Mouse (Mus musculus): ENCODE results near the gene Tnrc6c. TPM values are rescaled to one million over a fixed set of nuclear protein-coding genes. Genes with fewer than 3 reads are reported as not detected.
A peak's percentile ranks its signal among the peaks of the same experiment; 100 is the strongest.

The Tnrc6c gene
- total RNA-seq, 2 experiments from 2014 or later, result 18.0 to 32.2 TPM

- ATAC-seq (replicated peaks; ENCODE audit: low FRiP score, low TSS enrichment, poor library complexity, severe bottlenecking), result no peak
Measured at GRCm38 (mm10) chr11:117801650-117802049, 147.6 kb downstream of the Tnrc6c start.

GRCm38 (mm10) chr11:117803166-117803688, 149.1 kb downstream of the Tnrc6c start:
- ATAC-seq (replicated peaks; ENCODE audit: low FRiP score, low TSS enrichment, poor library complexity, severe bottlenecking), result no peak

- no peak for ATAC-seq (replicated peaks; ENCODE audit: low FRiP score, low TSS enrichment, poor library complexity, severe bottlenecking)
Measured at GRCm38 (mm10) chr11:117806781-117807180, 152.7 kb downstream of the Tnrc6c start.

- ATAC-seq (replicated peaks; ENCODE audit: low FRiP score, low TSS enrichment, poor library complexity, severe bottlenecking), result peak; percentile 42; the same call in 1 of the 2 replicates
Measured at GRCm38 (mm10) chr11:117809407-117810311, 155.6 kb downstream of the Tnrc6c start, which contains the start of the genes Gm20708 and Syngr2. Gene Gm20708 (plus strand): TSS chr11:117809668. Gene Syngr2 (plus strand): TSS chr11:117809668.

- ATAC-seq (replicated peaks; ENCODE audit: low FRiP score, low TSS enrichment, poor library complexity, severe bottlenecking), result peak; percentile 79
Measured at GRCm38 (mm10) chr11:117810401-117811046, 156.4 kb downstream of the Tnrc6c start.

Other genes with a start within 250 kb of the Tnrc6c start
- not detected in 2 replicates for gene Gm11733, start 169.9 kb upstream of the Tnrc6c start, total RNA-seq (2014; fragmentation: Nextera tagmentation)
- not detected in 2 replicates for gene Gm11733, start 169.9 kb upstream of the Tnrc6c start, total RNA-seq (2017)
- 16.2 and 38.2 TPM in 2 replicates for gene Tmc8, start 127.8 kb downstream of the Tnrc6c start, total RNA-seq (2014; fragmentation: Nextera tagmentation)
- gene Tmc8, start 127.8 kb downstream of the Tnrc6c start, total RNA-seq (2017), result 7.3 and 11.3 TPM in 2 replicates
- 101 and 172 TPM in 2 replicates for gene Tmc6, start 127.9 kb downstream of the Tnrc6c start, total RNA-seq (2014; fragmentation: Nextera tagmentation)
- gene Tmc6, start 127.9 kb downstream of the Tnrc6c start, total RNA-seq (2017), result 13.6 and 39.7 TPM in 2 replicates
- gene 6030468B19Rik, start 143.4 kb downstream of the Tnrc6c start, total RNA-seq (2014; fragmentation: Nextera tagmentation), result 5.8 and 6.8 TPM in 2 replicates
- 1.8 and 4.2 TPM in 2 replicates for gene 6030468B19Rik, start 143.4 kb downstream of the Tnrc6c start, total RNA-seq (2017)
- gene Gm20708, start 155.4 kb downstream of the Tnrc6c start, total RNA-seq (2014; fragmentation: Nextera tagmentation), result 0.45 and 7.0 TPM in 2 replicates
- 3.5 TPM in 1 of 2 replicates, not detected in the other for gene Gm20708, start 155.4 kb downstream of the Tnrc6c start, total RNA-seq (2017)
- gene Syngr2, start 155.4 kb downstream of the Tnrc6c start, total RNA-seq (2014; fragmentation: Nextera tagmentation), result 166 and 173 TPM in 2 replicates
- 83.2 and 116 TPM in 2 replicates for gene Syngr2, start 155.4 kb downstream of the Tnrc6c start, total RNA-seq (2017)
- gene Afmid, start 171.6 kb downstream of the Tnrc6c start, total RNA-seq (2014; fragmentation: Nextera tagmentation), result 7.2 and 9.4 TPM in 2 replicates
- 0.70 and 1.0 TPM in 2 replicates for gene Afmid, start 171.6 kb downstream of the Tnrc6c start, total RNA-seq (2017)
- 191 and 266 TPM in 2 replicates for gene Tk1, start 171.8 kb downstream of the Tnrc6c start, total RNA-seq (2014; fragmentation: Nextera tagmentation)
- 46.7 and 52.5 TPM in 2 replicates for gene Tk1, start 171.8 kb downstream of the Tnrc6c start, total RNA-seq (2017)
- gene Birc5, start 195.0 kb downstream of the Tnrc6c start, total RNA-seq (2014; fragmentation: Nextera tagmentation), result 164 and 220 TPM in 2 replicates
- gene Birc5, start 195.0 kb downstream of the Tnrc6c start, total RNA-seq (2017), result 144 and 182 TPM in 2 replicates
- gene Tmem235, start 206.5 kb downstream of the Tnrc6c start, total RNA-seq (2014; fragmentation: Nextera tagmentation), result not detected in 2 replicates
- not detected in 2 replicates for gene Tmem235, start 206.5 kb downstream of the Tnrc6c start, total RNA-seq (2017)
- gene Tha1, start 219.2 kb downstream of the Tnrc6c start, total RNA-seq (2014; fragmentation: Nextera tagmentation), result 1.8 and 4.9 TPM in 2 replicates
- 2.8 and 3.8 TPM in 2 replicates for gene Tha1, start 219.2 kb downstream of the Tnrc6c start, total RNA-seq (2017)

All from megakaryocyte-erythroid progenitor cell, adult 5-6 weeks (primary cell).